Mouse (Mus musculus) ES-Bruce4 (cell line): Measurements from ENCODE around the gene Lrrc20.

Experiments used
- CTCF ChIP-seq: IDR thresholded peaks from one replicate; pipeline ENCODE4 v1.8.1; 2011; ENCODE audit warnings: low read depth, low read length
- EP300 ChIP-seq: IDR thresholded peaks from 2 replicates; pipeline ENCODE4 v1.6.1; 2011; ENCODE audit warnings: low read depth, low read length; ENCODE audit not compliant: insufficient read depth

DNA sequence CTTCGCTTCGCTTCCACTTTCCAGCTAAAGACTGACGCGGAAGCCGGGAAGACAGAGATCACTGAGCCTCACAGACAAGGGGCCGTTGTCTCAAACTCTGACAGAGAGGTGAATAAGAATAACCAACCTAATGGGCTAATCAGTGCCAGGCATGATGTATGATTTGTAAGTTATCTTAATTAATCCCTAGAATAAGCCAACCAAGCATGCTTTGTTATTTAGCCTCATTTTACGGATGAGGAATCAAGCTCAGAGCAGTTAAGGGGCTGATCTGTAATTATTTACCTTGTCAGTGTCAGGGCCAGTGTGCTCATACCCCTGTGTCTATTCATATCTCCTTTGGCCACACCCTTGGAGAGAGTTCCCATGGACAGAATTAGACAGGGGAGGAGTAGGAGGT lies 138.7 kb downstream of the Lrrc20 start:
- TF ChIP-seq CTCF (no peak), EP300 (no peak)
